Mouse (Mus musculus): Measurements from ENCODE around the gene Atp1a4. TPM values are rescaled to one million over a fixed set of nuclear protein-coding genes. Genes with fewer than 3 reads are reported as not detected.

Atp1a4 gene
- polyA plus RNA-seq, 1 experiment from 2014 or later = not detected

- no peak for ATAC-seq (ENCODE audit: insufficient read depth, low FRiP score, low read depth)
- Histone ChIP-seq H3K9me3 (no peaks in the 10 kb centered on the region), H3K9ac (no peak overlapping the region), H3K4me2 (no peak overlapping the region), H3K27ac (no peak overlapping the region), H3K4me3 (replicated peaks) (no peak overlapping the region), H3K27me3 (replicated peaks) (no peaks in the 10 kb centered on the region), H3K4me1 (no peaks in the 10 kb centered on the region), H3K36me3 (peaks cover 39% of the 10 kb centered on the region)
- 93% methylated on average over 10 of the region's 10 CpGs for WGBS
These were observed 71.6 kb downstream of the Atp1a4 start for GRCm38 (mm10) chr1:172186401-172187289.

DNA sequence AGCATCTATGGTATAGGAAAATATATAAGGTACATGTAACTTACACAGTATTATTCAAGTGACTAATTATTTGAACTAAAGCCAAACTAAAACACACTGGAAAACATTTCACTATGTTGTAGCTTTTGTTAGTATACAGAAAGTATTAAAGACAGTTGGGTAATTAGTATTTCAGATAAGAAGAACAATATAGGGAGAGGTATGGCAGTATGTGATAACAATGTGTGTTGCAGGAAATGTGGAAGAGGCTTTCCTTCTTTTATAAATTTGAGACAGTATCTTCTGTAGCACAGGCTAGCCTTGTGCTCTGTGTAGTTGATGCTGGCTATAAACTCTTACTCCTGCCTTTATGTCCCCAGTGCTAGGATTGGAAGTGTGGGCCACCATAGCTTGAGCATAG lies 74.3 kb downstream of the Atp1a4 start:
- H3K9ac ChIP-seq = no peak overlapping the region
- no peak overlapping the region for H3K27ac ChIP-seq
- H3K4me2 ChIP-seq = no peak overlapping the region
- H3K4me3 ChIP-seq (replicated peaks) = no peak overlapping the region
- H3K27me3 ChIP-seq (replicated peaks) = no peaks in the 10 kb centered on the region
- H3K9me3 ChIP-seq = no peaks in the 10 kb centered on the region
- H3K36me3 ChIP-seq = peaks cover 28% of the 10 kb centered on the region
- no peak for ATAC-seq (ENCODE audit: insufficient read depth, low FRiP score, low read depth)
- no peaks in the 10 kb centered on the region for H3K4me1 ChIP-seq

GRCm38 (mm10) chr1:172183056-172183455 lies 75.2 kb downstream of the Atp1a4 start:
- Histone ChIP-seq H3K27me3 (replicated peaks) (no peaks in the 10 kb centered on the region), H3K9ac (no peak overlapping the region), H3K4me1 (no peaks in the 10 kb centered on the region), H3K27ac (no peak overlapping the region), H3K9me3 (no peaks in the 10 kb centered on the region), H3K4me2 (no peak overlapping the region), H3K36me3 (peaks cover 23% of the 10 kb centered on the region), H3K4me3 (replicated peaks) (no peak overlapping the region)
- 97% methylated on average over 6 of the region's 6 CpGs for WGBS
- ATAC-seq (ENCODE audit: insufficient read depth, low FRiP score, low read depth) = no peak

- WGBS = 86% methylated on average over 3 of the region's 3 CpGs
- peaks cover 11% of the 10 kb centered on the region for H3K36me3 ChIP-seq
- ATAC-seq (ENCODE audit: insufficient read depth, low FRiP score, low read depth) = no peak
These were observed 76.4 kb downstream of the Atp1a4 start for GRCm38 (mm10) chr1:172181777-172182176.

GRCm38 (mm10) chr1:172180881-172181280 lies 77.3 kb downstream of the Atp1a4 start:
- H3K4me1 ChIP-seq = no peaks in the 10 kb centered on the region
- ATAC-seq (ENCODE audit: insufficient read depth, low FRiP score, low read depth) = no peak; the same call in 1 of the 2 replicates
- WGBS = 49% methylated on average over 4 of the region's 4 CpGs
- no peak overlapping the region for H3K4me3 ChIP-seq (replicated peaks)
- no peak overlapping the region for H3K4me2 ChIP-seq
- H3K9me3 ChIP-seq = no peaks in the 10 kb centered on the region
- H3K27me3 ChIP-seq (replicated peaks) = no peaks in the 10 kb centered on the region
- peaks cover 9% of the 10 kb centered on the region for H3K36me3 ChIP-seq
- no peak overlapping the region for H3K9ac ChIP-seq
- 0 out of 2 replicates have a peak overlapping the region, but pooled peaks have one; percentile 40 for H3K27ac ChIP-seq

More at GRCm38 (mm10) chr1:172181777-172182176, 76.4 kb downstream of the Atp1a4 start:
- no peaks in the 10 kb centered on the region for H3K9me3 ChIP-seq
- no peak overlapping the region for H3K27ac ChIP-seq
- no peak overlapping the region for H3K9ac ChIP-seq
- no peaks in the 10 kb centered on the region for H3K4me1 ChIP-seq
- no peak overlapping the region for H3K4me3 ChIP-seq (replicated peaks)
- H3K4me2 ChIP-seq = no peak overlapping the region
- no peaks in the 10 kb centered on the region for H3K27me3 ChIP-seq (replicated peaks)

- no peaks in the 10 kb centered on the region for H3K27me3 ChIP-seq (replicated peaks)
- H3K9me3 ChIP-seq = no peaks in the 10 kb centered on the region
- H3K4me2 ChIP-seq = no peak overlapping the region
- WGBS = 66% methylated on average over 7 of the region's 7 CpGs
- no peaks in the 10 kb centered on the region for H3K4me1 ChIP-seq
- H3K27ac ChIP-seq = no peak overlapping the region
- H3K36me3 ChIP-seq = peaks cover 23% of the 10 kb centered on the region
- no peak overlapping the region for H3K4me3 ChIP-seq (replicated peaks)
- ATAC-seq (ENCODE audit: insufficient read depth, low FRiP score, low read depth) = no peak
- H3K9ac ChIP-seq = no peak overlapping the region
These were observed 79.1 kb downstream of the Atp1a4 start for GRCm38 (mm10) chr1:172179102-172179501.

GRCm38 (mm10) chr1:172177791-172178190 lies 80.4 kb downstream of the Atp1a4 start:
- WGBS = 89% methylated on average over 7 of the region's 7 CpGs
- no peak overlapping the region for H3K4me2 ChIP-seq
- no peak overlapping the region for H3K4me3 ChIP-seq (replicated peaks)
- peaks cover 34% of the 10 kb centered on the region for H3K36me3 ChIP-seq
- ATAC-seq (ENCODE audit: insufficient read depth, low FRiP score, low read depth) = no peak
- H3K27me3 ChIP-seq (replicated peaks) = no peaks in the 10 kb centered on the region
- H3K27ac ChIP-seq = no peak overlapping the region
- no peak overlapping the region for H3K9ac ChIP-seq
- H3K4me1 ChIP-seq = no peaks in the 10 kb centered on the region
- no peaks in the 10 kb centered on the region for H3K9me3 ChIP-seq

Other genes with a start within 250 kb of the Atp1a4 start
- gene Vangl2, start 230.0 kb downstream of the Atp1a4 start, polyA plus RNA-seq (2015; fragmentation: Nextera tagmentation; extraction: Ambion mirVana) = 9.9 and 11.3 TPM in 2 replicates
- not detected in 2 replicates for gene Nhlh1, start 200.8 kb downstream of the Atp1a4 start, polyA plus RNA-seq (2015; fragmentation: Nextera tagmentation; extraction: Ambion mirVana)
- gene Copa, start 175.9 kb downstream of the Atp1a4 start, polyA plus RNA-seq (2015; fragmentation: Nextera tagmentation; extraction: Ambion mirVana) = 190 and 220 TPM in 2 replicates
- 114 and 133 TPM in 2 replicates for gene Ncstn, start 175.6 kb downstream of the Atp1a4 start, polyA plus RNA-seq (2015; fragmentation: Nextera tagmentation; extraction: Ambion mirVana)
- gene Pex19, start 131.7 kb downstream of the Atp1a4 start, polyA plus RNA-seq (2015; fragmentation: Nextera tagmentation; extraction: Ambion mirVana) = 112 and 132 TPM in 2 replicates
- gene Dcaf8, start 110.3 kb downstream of the Atp1a4 start, polyA plus RNA-seq (2015; fragmentation: Nextera tagmentation; extraction: Ambion mirVana) = 106 and 121 TPM in 2 replicates
- gene Pea15a, start 51.6 kb downstream of the Atp1a4 start, polyA plus RNA-seq (2015; fragmentation: Nextera tagmentation; extraction: Ambion mirVana) = 103 and 108 TPM in 2 replicates
- 16.2 and 17.4 TPM in 2 replicates for gene Casq1, start 38.5 kb downstream of the Atp1a4 start, polyA plus RNA-seq (2015; fragmentation: Nextera tagmentation; extraction: Ambion mirVana)
- 44.8 and 45.0 TPM in 2 replicates for gene Igsf8, start 3.2 kb upstream of the Atp1a4 start, polyA plus RNA-seq (2015; fragmentation: Nextera tagmentation; extraction: Ambion mirVana)
- gene Atp1a2, start 39.6 kb upstream of the Atp1a4 start, polyA plus RNA-seq (2015; fragmentation: Nextera tagmentation; extraction: Ambion mirVana) = 4.2 and 4.3 TPM in 2 replicates
- 0.05 and 0.09 TPM in 2 replicates for gene Kcnj9, start 70.9 kb upstream of the Atp1a4 start, polyA plus RNA-seq (2015; fragmentation: Nextera tagmentation; extraction: Ambion mirVana)
- gene Kcnj10, start 82.8 kb upstream of the Atp1a4 start, polyA plus RNA-seq (2015; fragmentation: Nextera tagmentation; extraction: Ambion mirVana) = 0.10 and 0.17 TPM in 2 replicates
- 6.1 and 6.7 TPM in 2 replicates for gene Pigm, start 118.1 kb upstream of the Atp1a4 start, polyA plus RNA-seq (2015; fragmentation: Nextera tagmentation; extraction: Ambion mirVana)
- 0.79 and 1.0 TPM in 2 replicates for gene Slamf9, start 216.9 kb upstream of the Atp1a4 start, polyA plus RNA-seq (2015; fragmentation: Nextera tagmentation; extraction: Ambion mirVana)
- gene Igsf9, start 223.4 kb upstream of the Atp1a4 start, polyA plus RNA-seq (2015; fragmentation: Nextera tagmentation; extraction: Ambion mirVana) = 49.0 and 50.1 TPM in 2 replicates
- gene Tagln2, start 241.6 kb upstream of the Atp1a4 start, polyA plus RNA-seq (2015; fragmentation: Nextera tagmentation; extraction: Ambion mirVana) = 341 and 366 TPM in 2 replicates

Data from stomach, embryonic 15.5 days (tissue).